Mouse (Mus musculus) cerebellum, postnatal 14 days (tissue): ENCODE results near the gene Tnni2.
"Not testable (repeated sequence)": the region's sequence is repeated elsewhere in the genome, so short reads cannot be mapped to it uniquely, and the experiment has no call there.

Source experiments
- DNase-seq, 2 experiments: peaks; one replicate each; pipeline ENCODE4 v3.0.0; 2021; ENCODE audit warnings: mixed read lengths in 2 of 2

Gene Tnni2

DNA sequence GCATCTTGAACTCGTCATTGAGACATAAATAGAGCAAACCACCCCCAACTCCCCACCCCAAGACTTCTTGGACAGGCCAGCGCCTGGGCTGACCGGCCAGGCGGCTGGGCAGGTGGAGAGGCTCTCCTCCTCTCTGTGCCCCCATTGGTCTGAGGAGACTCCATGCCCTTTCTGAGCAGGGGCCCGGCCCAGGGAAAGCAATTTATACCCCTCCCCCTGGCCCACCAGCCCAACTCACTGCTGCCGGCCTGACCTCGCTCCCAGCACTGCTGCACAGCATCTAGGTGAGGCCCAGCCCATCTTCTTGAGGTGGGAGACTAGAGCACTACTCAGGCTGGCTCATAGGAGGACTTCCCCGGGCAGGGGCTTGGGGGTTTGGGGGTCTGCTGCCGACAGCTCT lies at the start of gene Tnni2:
Gene Tnni2, plus strand, starts transcription at position 224 of the 400 bp plus-strand sequence.
- peak in 1 of 2 experiments; percentile 4 for DNase-seq

DNA sequence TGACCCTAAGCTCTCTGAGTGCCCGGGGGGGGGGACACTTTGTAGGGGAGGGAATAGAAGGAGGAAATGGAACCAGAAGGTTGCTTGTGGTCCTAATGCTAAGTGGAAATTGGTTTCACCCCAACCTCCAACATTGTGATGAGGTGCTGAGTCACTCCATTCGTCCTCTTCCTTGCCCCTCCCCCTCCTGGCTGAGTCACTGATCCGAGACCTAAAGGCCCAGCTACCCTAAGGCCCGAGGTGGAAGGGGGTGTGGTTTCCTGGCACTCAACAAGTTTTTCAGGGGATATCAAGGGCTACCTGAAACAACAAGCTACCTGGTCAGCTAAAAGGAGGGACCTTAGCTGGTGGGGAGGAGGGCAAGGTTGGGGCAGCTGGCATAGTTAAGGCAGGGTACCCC lies 48.4 kb upstream of the Tnni2 start:
- no peak for DNase-seq

DNA sequence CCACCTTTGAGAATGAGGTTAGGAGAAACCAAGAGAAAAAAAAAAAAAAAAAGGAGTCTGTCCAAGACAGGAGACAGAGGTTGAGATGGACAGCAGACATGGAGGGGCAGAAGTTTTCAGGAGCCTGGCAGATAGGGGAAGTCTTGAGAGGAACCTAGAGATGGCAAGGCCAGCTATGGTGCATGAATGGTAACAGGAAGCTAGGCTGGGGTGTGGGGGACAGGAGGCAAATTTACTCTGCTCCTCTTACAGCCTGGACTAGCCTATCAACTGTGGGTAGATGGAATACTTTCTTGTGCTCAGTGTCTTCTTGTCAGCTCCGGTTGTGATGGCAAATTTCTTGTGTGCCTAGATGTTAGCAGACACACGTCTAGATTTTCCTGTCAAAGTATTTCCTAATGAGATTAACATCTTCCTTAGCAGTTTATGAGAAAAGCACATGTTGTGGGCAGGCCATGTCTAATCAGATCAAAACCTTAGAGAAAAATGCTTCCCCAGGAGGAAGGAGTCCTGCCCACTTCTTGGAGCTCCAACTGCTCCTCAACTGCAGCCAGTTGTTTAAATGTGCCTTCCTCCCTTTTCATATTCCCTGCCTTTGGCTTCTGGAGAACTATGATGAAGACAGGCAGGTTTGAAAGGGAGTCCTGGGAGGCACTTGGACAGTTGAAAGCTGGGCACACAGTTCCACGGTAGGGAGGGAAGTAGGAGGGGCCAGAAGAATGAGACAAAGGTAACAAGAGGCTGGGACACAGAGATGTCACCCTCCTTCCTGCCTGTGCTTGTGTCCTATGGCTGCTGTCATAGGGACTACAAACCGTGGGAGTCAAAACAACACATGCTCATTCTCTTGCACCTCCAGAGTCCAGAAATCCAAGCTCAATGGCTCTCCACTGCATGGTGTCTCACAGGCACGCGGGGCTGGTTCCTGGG lies 47.1 kb upstream of the Tnni2 start:
- DNase-seq, result no peak

DNA sequence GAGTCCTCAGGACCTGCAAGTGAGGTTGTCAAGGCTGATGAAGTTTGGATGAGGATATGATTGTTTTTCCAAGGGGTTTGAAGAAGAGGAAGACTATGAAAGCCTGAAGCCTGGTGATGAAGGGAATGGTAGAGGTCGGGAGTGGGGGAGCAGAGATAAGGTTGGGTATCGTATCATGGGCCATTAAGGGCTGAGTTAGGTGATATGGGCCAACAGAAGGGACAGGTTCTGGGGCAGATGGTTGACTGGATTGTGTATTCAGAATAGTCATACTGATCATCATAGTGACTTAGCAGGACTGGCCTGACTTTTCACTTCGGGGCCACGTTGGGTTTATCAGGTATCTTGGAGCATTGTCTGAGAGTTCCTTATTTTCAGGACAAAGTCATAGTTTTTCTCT lies 46.1 kb upstream of the Tnni2 start:
- no peak for DNase-seq

DNA sequence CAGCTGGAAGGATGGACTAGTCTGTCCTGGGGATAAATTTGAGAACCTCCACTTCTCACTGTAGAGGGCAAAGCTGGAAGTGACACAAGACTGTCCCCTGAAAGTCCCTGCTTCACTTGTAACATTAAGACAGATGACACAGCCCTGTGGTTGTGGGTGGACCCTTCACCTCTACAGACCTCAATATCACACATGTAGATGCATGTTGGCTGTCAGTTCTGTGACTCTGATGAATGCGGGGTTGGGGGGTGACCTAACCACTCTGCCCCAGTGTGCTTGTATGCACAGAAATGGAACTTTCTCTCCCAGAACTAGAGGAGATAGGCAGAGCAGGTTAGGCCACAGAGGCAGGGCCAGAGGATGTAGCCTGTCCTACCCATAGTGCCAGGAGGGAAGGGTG lies 45.0 kb upstream of the Tnni2 start:
- DNase-seq, result no peak

DNA sequence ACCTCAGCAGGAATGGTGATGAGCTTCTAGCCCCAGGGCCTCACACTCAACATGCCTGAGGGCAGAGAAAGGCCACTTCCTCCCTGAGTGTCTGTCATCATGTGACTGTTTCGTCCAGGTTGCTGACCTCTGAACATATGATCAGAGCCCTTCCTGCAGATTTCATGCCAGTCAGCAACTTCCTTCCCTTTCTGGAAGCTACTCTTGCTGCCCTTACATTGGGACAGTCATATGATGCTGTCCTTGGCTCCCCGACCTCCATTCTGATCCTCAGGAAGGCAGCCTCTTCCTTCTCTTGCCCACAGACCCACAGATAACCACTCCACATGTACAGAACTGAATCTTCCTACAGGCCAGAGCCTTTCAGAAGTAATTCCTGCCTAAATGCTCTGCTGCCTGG lies 43.6 kb upstream of the Tnni2 start:
- no peak for DNase-seq

DNA sequence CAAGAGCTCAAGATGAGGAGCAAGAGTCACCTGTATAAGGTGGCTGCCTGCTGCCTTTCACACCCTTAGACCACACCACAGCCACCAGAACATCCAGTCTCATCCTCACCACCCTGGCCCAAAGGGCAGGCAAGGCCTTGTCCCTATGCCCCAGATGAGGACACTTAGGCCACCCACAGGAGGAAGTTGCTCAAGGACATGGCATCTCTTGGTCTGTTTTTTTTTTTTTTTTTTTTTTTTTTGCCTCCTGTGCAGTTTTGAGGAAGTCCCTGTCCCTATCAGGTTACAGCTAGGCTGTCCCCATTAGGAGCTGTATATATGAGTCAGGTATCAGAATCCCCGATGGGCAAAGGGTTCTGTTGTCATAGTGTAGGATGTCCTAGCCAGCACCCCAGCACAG lies 42.4 kb upstream of the Tnni2 start:
- DNase-seq, result no peak

DNA sequence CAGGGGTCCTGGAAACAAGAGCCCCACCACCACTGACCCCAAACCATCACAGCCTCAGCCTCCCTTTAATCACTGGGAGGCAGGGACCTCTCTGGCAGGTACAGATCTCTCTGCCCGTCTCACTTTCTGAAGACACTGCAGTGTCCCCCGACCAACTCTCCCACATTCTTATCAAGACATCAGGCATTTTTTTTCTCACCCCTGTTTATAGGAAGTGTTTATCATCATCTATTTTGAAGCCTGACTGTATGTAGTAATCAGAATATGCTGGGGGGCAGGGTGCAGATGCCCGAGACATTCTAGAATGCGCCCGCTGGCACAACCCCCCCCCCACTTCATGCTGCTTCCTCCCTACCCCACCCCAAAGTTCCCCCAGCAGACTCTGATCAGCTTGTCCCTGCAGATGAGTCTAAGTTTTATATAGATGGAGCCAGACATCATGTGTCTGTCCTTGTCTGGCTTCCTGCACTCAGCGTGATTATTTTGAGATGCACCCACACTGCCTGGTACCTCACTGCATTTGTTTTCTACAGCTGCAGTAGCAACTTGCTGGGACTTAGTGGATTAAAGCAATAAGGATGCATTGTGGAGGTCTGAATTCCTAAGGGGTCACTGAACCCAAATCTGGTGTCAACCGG lies 41.4 kb upstream of the Tnni2 start:
- DNase-seq, result no peak

DNA sequence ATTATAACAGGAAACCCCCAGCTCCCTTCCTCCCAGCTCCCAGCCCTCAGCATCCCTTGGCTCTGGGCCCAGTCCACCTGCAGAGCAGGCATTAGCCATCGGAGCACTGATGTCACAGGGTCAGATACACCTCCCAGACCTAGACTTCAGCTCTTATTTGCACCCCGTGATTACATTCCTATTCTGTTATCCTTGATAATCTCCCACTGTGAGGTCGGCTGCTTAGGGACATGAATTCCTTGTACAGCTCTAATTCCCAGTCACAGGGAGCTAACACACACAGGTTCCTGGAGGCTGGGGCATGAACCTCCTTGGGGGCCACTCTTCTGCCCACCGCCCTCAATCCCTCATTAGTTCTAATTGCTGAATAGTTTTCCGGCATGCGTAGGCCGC lies 40.9 kb upstream of the Tnni2 start:
- DNase-seq, result peak in 1 of 2 experiments; percentile 36

DNA sequence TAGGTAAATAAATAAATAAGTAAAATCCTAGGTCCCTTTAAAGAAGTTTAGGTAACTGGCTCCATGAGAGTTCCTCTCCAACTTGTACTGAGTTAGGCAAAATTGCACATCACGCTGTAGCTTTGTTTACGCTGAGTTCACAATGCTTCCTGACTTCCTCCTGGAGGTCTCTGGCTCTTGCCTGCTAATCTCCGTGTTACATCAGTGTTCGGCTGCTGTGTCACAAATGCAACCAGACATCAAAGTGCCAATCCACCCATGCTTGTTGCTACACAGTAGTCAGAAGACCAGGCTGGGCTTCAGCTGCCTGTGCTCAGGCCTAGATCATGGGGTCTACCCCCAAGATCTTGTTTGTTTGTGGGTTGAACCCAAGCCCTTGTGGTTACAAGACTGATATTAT lies 38.0 kb upstream of the Tnni2 start:
- DNase-seq, result no peak

DNA sequence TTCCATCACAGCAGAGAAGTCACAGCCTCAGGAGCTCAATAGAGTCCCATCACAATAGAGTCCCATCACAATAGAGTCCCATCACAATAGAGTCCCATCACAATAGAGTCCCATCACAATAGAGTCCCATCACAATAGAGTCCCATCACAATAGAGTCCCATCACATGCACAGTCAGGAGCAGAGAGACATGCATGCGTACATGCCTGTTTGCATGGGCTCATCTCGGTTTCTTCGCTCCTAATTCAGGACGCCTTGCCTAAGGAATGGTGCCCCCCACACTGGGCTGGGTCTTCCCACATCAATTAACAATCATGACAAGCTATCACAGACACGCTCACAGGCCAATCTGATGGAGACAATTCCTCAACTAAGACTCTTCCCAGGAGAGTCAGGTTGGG lies 36.5 kb upstream of the Tnni2 start:
- DNase-seq, result not testable (repeated sequence)

DNA sequence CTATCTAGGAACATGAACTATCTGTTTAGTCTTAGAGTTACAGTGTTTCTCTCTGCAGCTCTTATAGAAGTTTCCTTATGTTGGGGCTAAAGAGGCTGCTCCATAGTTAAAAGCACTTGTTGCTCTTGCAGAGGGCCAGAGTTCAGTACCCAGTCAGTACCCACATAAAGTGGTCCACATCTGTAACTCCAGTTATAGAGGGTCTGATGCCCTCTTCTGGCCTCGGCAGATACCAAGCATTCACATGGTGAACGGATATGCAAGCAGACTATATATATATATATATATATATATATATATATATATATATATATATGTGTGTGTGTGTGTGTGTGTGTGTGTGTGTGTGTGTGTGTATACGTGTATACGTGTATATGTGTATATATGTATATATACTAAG lies 33.7 kb upstream of the Tnni2 start:
- no peak for DNase-seq

DNA sequence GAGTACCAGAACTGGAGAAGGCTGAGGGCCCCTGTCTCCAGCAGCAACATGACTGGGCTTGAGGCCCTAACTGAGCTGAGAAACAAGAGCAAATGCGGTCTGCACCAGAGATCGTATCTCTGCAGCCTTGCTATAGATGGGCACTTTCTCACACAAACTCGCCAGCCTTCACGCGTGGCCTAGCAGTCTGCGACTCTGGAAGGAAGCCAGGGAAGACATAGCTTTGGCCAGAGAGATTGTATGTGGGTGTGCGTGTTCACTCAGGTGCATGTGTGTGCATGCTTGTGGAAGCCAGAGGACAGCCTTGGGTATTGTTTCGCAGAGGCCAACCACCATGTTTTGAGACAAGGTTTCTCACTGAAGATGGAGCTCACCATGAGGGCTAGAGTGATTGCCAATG lies 32.9 kb upstream of the Tnni2 start:
- peak; percentile 30 to 36 for DNase-seq

DNA sequence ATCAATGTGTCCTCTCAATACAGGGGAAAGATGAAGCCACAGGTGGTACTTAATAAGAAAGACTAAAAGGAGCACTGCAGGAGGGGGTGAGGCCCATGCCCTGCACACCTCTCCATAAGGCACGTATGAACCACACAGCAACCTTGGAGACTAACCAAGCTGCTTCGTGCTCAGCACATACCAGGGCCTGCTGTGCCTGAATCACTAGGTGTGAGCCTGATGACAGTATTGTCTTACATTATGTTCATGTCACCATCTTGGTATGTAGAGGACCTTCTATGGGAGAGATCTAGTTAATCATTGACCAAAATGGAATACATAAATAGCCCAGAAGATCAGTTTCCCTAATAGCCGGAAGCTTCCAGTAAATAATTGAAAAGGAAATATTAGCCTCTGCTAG lies 32.0 kb upstream of the Tnni2 start:
- no peak for DNase-seq

DNA sequence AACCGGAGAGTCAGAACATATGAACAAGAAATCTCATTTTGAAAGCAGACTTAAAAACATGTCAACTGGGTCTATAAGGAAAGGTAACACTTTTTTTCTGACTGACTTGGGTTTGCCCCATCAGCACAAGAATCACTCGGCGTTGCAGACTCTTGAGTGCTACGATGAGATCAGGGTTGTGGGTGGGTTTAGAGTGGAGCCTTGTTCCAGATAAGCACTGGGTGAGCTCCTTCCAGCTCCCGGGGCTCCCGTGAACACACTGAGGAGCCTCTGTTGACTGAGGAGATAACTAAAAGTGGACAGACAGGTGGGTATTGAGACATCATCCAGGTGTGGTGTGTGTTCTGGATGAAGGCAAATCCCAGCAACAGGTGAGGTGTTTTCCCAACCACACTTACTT lies 28.3 kb upstream of the Tnni2 start:
- DNase-seq, result no peak

DNA sequence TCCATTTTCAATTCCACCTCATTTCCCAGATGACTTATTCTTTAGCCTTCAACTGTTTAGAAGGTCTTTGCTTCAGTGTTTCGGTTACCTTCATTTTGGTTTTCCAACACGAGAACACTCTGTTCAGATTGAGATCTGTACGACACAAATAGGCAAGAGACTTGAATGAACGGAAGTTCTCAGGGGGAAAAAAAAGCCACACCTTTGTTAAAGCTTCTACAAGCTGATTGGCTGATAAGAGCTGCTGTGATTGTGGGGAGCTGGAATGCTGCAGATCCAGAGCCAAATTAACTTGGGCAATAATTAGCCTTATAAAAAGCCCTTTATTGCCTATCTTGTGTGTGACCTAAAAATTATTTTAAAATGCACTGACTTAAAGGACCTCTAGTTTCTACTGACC lies 26.3 kb upstream of the Tnni2 start:
- DNase-seq, result no peak

DNA sequence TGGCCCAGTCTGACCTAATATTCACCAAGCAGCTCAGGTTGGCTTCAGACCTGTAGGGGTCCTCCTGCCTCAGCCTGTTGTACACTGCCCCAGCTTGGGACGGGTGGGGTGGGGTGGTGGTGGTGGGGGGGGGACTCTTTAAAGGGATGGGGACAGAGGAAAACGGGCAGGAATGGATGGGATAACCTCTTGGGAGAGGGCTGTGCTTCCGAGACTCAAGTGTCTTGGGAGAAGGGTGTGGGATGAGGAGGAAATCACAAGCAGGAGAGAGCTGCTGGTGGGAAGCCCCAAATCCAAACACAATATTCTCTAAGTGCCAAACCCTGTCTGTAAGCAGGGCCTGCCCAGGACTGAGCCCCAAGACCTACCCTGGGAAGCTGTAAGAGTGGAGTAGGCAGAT lies 25.4 kb upstream of the Tnni2 start:
- no peak for DNase-seq

DNA sequence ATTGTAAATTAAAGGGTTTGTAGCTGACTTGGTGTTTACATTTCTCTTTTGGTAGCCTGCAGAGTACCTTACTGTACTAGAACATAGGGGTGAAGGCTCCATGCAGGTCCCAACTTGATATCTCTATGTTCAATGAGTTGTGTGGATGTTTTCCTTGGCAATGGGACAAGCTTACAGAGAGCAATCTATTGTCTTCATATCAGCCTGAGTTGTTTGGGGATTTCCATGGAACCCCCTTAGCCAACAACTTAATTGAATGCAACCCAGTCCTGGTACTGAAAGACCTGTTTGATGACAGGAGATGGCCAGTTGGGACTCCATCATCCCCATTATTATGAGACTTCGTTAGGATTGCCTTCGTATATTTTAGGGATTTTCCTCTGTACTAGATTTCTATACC lies 23.6 kb upstream of the Tnni2 start:
- no peak for DNase-seq

DNA sequence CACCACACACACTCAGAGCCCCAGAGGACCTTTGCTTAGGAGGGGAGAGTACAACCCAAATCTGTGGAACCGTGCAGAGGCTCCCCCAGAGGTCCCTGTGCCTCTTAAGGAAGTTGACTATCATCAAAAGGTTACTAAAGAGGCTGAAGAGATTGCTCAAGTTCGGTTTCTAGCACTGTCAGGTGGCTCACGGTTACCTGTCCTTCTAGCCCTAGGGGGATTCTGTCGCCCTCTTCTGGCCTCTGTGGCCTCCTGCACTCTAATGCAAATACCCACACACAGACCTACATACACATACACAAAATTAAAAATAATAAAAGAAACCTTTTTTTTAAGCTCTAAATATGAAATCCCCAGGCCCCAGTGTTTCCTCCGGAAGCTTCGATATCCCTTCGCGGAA lies 22.9 kb upstream of the Tnni2 start:
- DNase-seq, result no peak

DNA sequence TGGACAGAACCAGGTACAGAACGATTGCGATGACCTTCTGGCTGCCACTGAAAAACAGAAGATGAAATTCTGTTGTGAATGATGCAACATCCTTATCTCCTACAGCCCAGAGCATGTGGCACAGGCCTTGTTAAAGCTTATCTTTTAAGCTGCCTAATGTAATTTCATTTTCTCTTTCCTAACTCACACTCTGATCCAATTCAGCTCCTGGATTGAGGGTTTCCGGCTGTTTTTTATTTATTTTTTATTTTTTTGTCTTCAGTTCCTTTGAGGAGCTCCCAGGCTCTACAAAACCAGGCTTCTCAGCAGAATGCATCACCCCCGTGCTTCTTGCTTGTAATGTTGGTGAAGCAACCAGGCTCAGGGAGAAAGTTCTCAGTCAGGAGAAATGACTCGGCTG lies 21.7 kb upstream of the Tnni2 start:
- no peak for DNase-seq

DNA sequence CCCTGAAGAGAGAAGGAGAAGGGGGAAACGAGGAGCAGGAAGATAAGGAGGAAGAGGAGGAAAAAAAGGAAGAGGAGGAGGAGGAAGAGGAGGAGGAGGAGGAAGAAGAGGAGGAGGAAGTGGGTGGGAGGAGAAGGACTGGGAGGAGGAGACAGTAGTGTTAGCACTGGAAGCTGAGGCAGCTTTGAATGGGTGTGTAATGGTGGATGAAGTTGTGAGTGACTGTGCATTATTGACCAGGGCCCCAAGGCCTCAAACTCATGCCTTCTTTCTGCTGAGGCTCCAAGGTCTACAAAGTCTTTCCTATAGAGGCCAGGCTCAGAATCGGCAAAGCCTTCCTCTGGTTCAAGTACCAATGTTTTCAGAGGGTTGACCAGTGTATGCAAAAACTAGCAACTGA lies 19.8 kb upstream of the Tnni2 start:
- no peak for DNase-seq

DNA sequence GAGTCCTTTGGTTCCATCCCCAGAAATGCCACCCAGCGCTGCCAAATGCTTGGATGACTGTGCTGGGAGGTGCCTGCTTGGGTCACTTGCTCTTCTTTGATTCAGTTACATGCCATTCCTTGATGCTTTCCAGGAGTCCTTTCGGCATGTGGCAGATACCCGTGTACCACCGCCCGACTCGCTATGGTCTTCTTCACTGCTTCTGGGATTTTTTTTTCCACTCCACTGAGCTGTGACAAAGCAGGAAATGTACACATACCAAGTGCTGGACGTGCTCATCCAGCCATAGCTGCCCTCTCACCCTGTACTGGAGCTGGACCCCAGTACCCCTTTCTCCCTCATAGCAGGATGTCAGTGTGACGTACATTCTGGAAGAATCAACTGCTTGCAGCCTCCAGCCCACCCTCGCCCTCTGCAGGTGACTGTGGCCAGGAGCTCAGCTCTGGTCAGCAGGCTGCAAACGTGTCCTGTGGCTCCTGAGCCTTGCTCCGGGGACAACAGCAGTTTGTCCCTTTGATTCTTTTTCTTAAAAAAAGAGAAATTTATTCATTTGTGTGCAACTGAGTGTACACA lies 15.9 kb upstream of the Tnni2 start:
- peak; percentile 63 to 75 for DNase-seq

DNA sequence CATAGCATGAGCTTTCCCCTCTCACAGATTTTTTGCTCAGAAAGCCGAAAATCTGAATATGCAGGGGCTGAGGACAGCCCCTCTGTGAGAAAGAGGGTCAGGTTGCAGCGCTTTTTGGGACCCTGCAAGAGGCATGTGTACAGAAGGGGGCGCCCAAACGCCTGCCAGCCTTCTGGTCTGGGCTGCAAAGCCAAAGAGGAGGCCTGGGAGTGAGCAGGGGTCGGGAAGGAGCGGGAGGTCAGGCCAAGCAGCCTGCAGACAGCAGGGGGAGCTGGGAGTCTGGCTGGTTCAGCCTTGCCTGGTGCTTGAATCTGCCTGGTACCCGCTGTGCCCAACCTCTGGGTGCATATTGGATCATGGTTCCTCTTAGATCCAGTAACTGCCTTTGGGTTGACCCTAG lies 13.4 kb upstream of the Tnni2 start:
- DNase-seq, result peak; percentile 53 to 74

DNA sequence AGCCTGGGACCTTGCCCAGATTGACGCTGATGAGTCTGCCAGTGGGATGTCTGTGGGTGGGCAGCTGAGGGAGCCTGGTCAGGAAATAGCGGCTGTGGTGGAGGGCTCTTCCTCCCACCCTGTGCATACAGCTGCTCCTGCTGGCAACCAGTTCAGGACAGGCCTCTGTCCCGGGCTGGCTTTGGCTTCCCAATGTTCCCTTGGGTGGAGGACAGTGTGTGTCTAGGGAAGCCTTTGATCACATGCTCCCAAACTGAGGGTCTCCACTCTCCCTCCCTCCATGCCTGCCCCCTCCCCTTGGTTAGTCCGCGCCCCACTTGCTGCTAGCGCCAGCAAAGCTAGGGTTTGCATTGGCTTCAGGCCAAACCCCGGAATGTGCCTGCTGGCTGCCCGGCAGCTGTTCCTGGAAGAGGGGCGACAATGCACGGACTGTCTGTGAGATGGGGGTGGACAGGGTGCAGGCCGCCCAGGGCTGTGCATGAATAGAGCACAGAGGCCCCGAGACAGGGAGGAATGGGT lies 11.4 kb upstream of the Tnni2 start:
- peak; percentile 56 to 71 for DNase-seq
